Mouse (Mus musculus): ENCODE measurements at regions not wholly inside any gene's neighbourhood (a gene's known extent, or its start where the extent isn't known, plus 50 kb on each side); places are given as distances from the start of the nearest gene placed in this dataset.

DNA sequence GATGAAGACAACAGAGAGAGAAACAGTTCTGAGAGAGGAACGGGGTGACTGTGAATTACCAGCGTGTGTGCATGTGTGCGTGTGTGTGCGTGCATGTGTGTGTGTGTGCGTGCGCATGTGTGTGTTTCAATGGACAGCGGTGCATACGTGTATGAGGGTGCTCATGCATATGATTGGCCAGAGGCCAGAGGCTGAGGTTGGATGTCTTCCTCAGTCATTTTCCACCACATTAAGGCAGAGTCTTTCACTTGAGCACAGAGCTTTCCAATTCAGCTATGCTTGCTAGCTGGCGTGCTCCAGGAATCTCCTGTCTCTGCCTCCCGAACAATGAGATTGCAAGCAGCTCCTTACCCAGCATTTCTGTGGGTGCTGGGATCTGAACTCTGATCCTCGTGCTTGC is 104.4 kb downstream of the Tsen15 start:
- no peak for DNase-seq (ENCODE audit: low spot score)
- H3K4me3 ChIP-seq (ENCODE audit: low read depth, low read length): no peak overlapping the region
- H3K27ac ChIP-seq (ENCODE audit: low read depth, low read length): no peak overlapping the region
- H3K9me3 ChIP-seq (ENCODE audit: control insufficient read depth, low read length): no peaks in the 10 kb centered on the region
- H3K4me1 ChIP-seq (replicated peaks; ENCODE audit: control insufficient read depth, insufficient read depth, low read length): no peaks in the 10 kb centered on the region
- no peaks in the 10 kb centered on the region for H3K36me3 ChIP-seq (ENCODE audit: control insufficient read depth, insufficient read depth, low read length)
- H3K27me3 ChIP-seq (ENCODE audit: control insufficient read depth, insufficient read depth, low read length): no peaks in the 10 kb centered on the region
- H3K4me2 ChIP-seq (ENCODE audit: low read depth, low read length, severe bottlenecking): no peak overlapping the region
- no peak overlapping the region for H3K9ac ChIP-seq (ENCODE audit: low read length)
- 92% methylated on average over 11 of the region's 11 CpGs for WGBS
- no peak for ATAC-seq (replicated peaks; ENCODE audit: low FRiP score)

DNA sequence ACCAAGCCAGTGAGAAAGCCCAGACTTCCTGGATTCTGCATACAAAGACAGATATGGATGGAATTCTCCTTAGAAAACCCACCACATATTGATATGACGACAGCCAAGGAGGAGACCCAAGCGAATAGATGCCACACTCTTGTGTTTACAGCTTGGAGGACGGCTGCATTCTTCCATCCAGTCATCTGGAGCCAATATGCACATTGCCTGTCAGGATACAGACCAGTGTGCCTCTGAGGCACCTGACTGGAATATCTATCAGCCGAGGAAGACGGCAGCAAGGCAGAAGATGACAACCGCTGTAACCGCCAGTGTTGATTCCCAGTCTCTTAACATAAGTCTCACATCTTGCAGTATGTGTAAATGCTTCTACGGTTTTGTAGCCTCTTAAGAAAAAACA is 105.3 kb downstream of the Tsen15 start:
- no peaks in the 10 kb centered on the region for H3K36me3 ChIP-seq (ENCODE audit: control insufficient read depth, insufficient read depth, low read length)

DNA sequence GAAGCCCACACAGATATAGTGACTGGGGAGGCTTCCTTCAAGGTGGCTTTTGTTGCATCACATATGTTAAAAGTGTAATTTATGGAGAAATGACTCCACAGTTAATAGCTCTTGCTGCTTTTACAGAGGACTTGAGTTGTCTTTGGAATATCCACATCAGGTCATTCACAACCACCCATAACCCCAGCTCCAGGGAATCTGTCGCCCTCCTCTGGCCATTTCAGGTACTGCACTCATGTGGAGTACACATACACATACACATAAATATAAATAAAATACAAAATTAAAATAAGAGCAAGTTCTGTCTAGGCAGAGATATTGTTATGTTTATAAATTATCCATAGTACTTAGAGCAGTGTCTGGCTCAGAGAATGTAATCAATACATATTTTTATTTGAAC is 106.5 kb downstream of the Tsen15 start:
- no peak for DNase-seq (ENCODE audit: low spot score)

More for the DNA sequence above, 105.3 kb downstream of the Tsen15 start:
- ATAC-seq (replicated peaks; ENCODE audit: low FRiP score) (no peak), DNase-seq (ENCODE audit: low spot score) (no peak)
- Histone ChIP-seq H3K4me3 (ENCODE audit: low read depth, low read length) (no peak overlapping the region), H3K9me3 (ENCODE audit: control insufficient read depth, low read length) (no peaks in the 10 kb centered on the region), H3K9ac (ENCODE audit: low read length) (no peak overlapping the region), H3K4me2 (ENCODE audit: low read depth, low read length, severe bottlenecking) (no peak overlapping the region), H3K27me3 (ENCODE audit: control insufficient read depth, insufficient read depth, low read length) (no peaks in the 10 kb centered on the region), H3K4me1 (replicated peaks; ENCODE audit: control insufficient read depth, insufficient read depth, low read length) (no peaks in the 10 kb centered on the region), H3K27ac (ENCODE audit: low read depth, low read length) (no peak overlapping the region)
- WGBS: 90% methylated on average over 8 of the region's 8 CpGs

DNA sequence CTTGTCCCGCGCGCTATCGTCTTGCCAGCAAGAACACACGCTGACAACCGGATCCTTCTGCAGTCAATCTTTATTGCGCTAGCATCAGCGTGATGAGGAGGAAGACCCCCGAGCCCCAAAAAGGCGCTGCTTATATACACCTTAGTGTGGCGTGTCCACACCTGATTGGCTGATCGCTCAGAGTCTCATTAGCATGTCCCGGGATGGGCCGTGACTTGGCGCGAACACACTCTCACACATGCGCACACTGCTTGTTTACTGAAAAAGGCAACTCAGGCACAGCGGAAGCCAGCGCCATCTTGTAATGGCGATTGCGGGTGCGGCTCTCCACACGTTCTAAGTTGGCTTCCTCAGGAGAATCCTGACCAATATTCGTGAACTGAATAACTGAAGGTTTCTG is 111.5 kb downstream of the Tsen15 start:
- Histone ChIP-seq H3K9me3 (ENCODE audit: control insufficient read depth, low read length) (no peaks in the 10 kb centered on the region), H3K9ac (ENCODE audit: low read length) (no peak overlapping the region), H3K36me3 (ENCODE audit: control insufficient read depth, insufficient read depth, low read length) (no peaks in the 10 kb centered on the region), H3K27me3 (ENCODE audit: control insufficient read depth, insufficient read depth, low read length) (no peaks in the 10 kb centered on the region), H3K4me3 (ENCODE audit: low read depth, low read length) (no peak overlapping the region), H3K4me2 (ENCODE audit: low read depth, low read length, severe bottlenecking) (no peak overlapping the region), H3K4me1 (replicated peaks; ENCODE audit: control insufficient read depth, insufficient read depth, low read length) (no peaks in the 10 kb centered on the region), H3K27ac (ENCODE audit: low read depth, low read length) (no peak overlapping the region)
- WGBS: 97% methylated on average over 24 of the region's 24 CpGs
- ATAC-seq (replicated peaks; ENCODE audit: low FRiP score) (no peak), DNase-seq (ENCODE audit: low spot score) (no peak)

More for the DNA sequence above, 106.5 kb downstream of the Tsen15 start:
- Histone ChIP-seq H3K4me2 (ENCODE audit: low read depth, low read length, severe bottlenecking) (no peak overlapping the region), H3K4me1 (replicated peaks; ENCODE audit: control insufficient read depth, insufficient read depth, low read length) (no peaks in the 10 kb centered on the region), H3K9me3 (ENCODE audit: control insufficient read depth, low read length) (no peaks in the 10 kb centered on the region), H3K27me3 (ENCODE audit: control insufficient read depth, insufficient read depth, low read length) (no peaks in the 10 kb centered on the region), H3K27ac (ENCODE audit: low read depth, low read length) (no peak overlapping the region), H3K36me3 (ENCODE audit: control insufficient read depth, insufficient read depth, low read length) (no peaks in the 10 kb centered on the region), H3K4me3 (ENCODE audit: low read depth, low read length) (no peak overlapping the region), H3K9ac (ENCODE audit: low read length) (no peak overlapping the region)
- WGBS: 44% methylated on average over 1 of the region's 1 CpGs
- no peak for ATAC-seq (replicated peaks; ENCODE audit: low FRiP score)

DNA sequence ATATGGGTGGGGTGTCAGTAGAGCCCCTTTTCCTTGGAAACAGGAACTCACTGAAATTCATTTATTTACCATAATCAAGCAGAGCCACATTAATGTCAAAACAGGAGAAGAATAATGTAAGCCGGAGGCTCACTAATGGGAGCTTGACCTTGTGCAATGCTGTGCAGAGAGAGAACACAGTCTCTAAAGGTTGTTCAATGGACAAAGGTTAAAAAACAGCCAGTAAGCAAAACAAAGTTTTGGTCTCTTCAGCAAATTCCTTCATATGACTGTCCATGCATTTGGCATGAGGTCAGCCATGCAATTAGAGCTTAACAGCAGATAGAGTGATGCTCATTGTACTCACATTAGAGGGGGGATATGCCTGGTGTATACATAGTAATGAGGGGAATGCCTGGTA is 113.1 kb downstream of the Tsen15 start:
- Histone ChIP-seq H3K4me3 (ENCODE audit: low read depth, low read length) (no peak overlapping the region), H3K4me1 (replicated peaks; ENCODE audit: control insufficient read depth, insufficient read depth, low read length) (no peaks in the 10 kb centered on the region), H3K4me2 (ENCODE audit: low read depth, low read length, severe bottlenecking) (no peak overlapping the region), H3K36me3 (ENCODE audit: control insufficient read depth, insufficient read depth, low read length) (no peaks in the 10 kb centered on the region), H3K9ac (ENCODE audit: low read length) (no peak overlapping the region), H3K9me3 (ENCODE audit: control insufficient read depth, low read length) (no peaks in the 10 kb centered on the region), H3K27ac (ENCODE audit: low read depth, low read length) (no peak overlapping the region), H3K27me3 (ENCODE audit: control insufficient read depth, insufficient read depth, low read length) (no peaks in the 10 kb centered on the region)
- DNase-seq (ENCODE audit: low spot score) (no peak), ATAC-seq (replicated peaks; ENCODE audit: low FRiP score) (no peak)
- WGBS: 79% methylated on average over 1 of the region's 1 CpGs

DNA sequence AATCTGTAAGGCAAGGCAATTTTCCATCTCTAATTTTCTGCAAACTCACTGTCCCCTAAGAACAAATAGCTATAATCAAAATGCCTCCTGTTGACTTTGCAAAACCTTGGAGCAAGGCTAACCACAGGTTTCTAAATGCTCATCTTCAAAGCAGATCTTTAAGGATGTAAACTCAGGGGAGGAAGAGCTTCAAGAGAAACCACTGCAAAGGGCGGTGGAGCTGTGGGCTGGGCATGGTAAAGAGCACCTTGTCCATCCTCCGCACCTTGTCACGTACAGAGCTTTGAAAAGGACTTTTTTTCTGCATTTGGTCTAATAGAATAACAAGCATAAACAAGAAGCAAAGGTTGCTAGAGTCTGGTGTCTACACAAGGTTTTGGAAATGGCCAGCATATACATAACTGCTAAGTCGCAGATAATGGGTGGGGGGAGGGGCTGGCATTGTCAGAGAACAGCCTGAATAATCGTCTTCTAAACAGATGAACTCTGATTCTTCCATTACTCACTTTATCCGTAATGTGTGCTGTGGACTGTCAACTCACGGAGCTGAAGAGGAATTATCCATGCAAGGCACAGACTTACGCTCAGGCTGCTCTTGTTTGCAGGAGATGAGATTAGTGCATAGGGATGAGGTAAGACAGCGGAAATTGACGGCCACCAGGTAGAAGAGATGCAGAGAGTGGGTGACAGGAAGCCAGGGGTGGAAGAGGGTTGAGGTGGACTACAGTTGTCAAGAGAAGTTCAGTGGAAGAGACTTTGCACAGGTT is 116.4 kb downstream of the Tsen15 start:
- no peak for ATAC-seq (replicated peaks; ENCODE audit: low FRiP score)
- no peaks in the 10 kb centered on the region for H3K4me1 ChIP-seq (replicated peaks; ENCODE audit: control insufficient read depth, insufficient read depth, low read length)
- no peak overlapping the region for H3K27ac ChIP-seq (ENCODE audit: low read depth, low read length)
- no peak for DNase-seq (ENCODE audit: low spot score)
- no peak overlapping the region for H3K4me2 ChIP-seq (ENCODE audit: low read depth, low read length, severe bottlenecking)
- no peak overlapping the region for H3K9ac ChIP-seq (ENCODE audit: low read length)
- H3K36me3 ChIP-seq (ENCODE audit: control insufficient read depth, insufficient read depth, low read length): no peaks in the 10 kb centered on the region
- H3K27me3 ChIP-seq (ENCODE audit: control insufficient read depth, insufficient read depth, low read length): no peaks in the 10 kb centered on the region
- WGBS: 74% methylated on average over 10 of the region's 10 CpGs
- no peak overlapping the region for H3K4me3 ChIP-seq (ENCODE audit: low read depth, low read length)
- no peaks in the 10 kb centered on the region for H3K9me3 ChIP-seq (ENCODE audit: control insufficient read depth, low read length)

DNA sequence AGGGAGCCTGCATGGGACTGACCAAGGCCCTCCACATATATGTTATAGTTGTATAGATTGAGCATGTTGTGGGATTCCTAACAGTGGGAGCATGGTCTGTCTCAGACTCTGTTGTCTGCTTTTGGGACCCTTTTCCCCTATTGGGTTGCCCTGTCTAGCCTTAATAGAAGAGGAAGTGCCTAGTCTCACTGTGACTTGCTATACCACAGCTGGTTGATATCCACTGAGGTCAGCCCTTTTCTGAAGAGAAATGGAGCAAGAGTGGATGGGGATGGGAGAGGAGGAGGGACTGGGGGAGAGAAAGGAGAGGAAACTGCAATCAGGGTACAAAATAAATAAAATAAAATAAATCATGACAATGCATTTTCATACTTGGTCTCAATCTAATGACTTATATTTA is 120.1 kb downstream of the Tsen15 start:
- H3K4me3 ChIP-seq (ENCODE audit: low read depth, low read length): no peak overlapping the region

DNA sequence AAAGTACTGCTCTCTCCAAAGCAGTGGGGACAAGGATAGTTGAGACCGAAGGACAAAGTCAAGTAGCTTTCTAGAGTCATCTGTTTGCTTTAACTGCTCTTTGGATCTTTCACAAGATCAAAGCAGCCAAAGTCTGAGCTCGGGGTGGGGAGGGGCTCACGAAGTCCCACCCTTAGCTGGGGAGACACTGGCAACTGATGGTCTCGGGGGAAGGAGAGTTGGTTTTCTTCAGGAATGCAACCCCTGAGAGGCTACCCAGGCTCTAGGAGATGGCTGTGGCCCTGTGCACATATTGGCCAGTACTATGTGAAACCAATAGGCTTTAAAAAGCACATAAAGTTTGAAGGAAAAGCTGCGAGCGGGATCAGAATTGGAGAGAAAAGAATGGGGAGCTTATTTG is 121.5 kb downstream of the Tsen15 start:
- H3K4me1 ChIP-seq (replicated peaks; ENCODE audit: control insufficient read depth, insufficient read depth, low read length): no peaks in the 10 kb centered on the region
- H3K27ac ChIP-seq (ENCODE audit: low read depth, low read length): no peak overlapping the region
- no peak for ATAC-seq (replicated peaks; ENCODE audit: low FRiP score)
- no peak overlapping the region for H3K9ac ChIP-seq (ENCODE audit: low read length)
- no peaks in the 10 kb centered on the region for H3K27me3 ChIP-seq (ENCODE audit: control insufficient read depth, insufficient read depth, low read length)
- DNase-seq (ENCODE audit: low spot score): no peak
- H3K36me3 ChIP-seq (ENCODE audit: control insufficient read depth, insufficient read depth, low read length): no peaks in the 10 kb centered on the region
- WGBS: 83% methylated on average over 6 of the region's 6 CpGs
- no peak overlapping the region for H3K4me2 ChIP-seq (ENCODE audit: low read depth, low read length, severe bottlenecking)
- no peaks in the 10 kb centered on the region for H3K9me3 ChIP-seq (ENCODE audit: control insufficient read depth, low read length)
- H3K4me3 ChIP-seq (ENCODE audit: low read depth, low read length): no peak overlapping the region

More for the DNA sequence above, 120.1 kb downstream of the Tsen15 start:
- Histone ChIP-seq H3K4me2 (ENCODE audit: low read depth, low read length, severe bottlenecking) (no peak overlapping the region), H3K27me3 (ENCODE audit: control insufficient read depth, insufficient read depth, low read length) (no peaks in the 10 kb centered on the region), H3K9me3 (ENCODE audit: control insufficient read depth, low read length) (no peaks in the 10 kb centered on the region), H3K36me3 (ENCODE audit: control insufficient read depth, insufficient read depth, low read length) (no peaks in the 10 kb centered on the region), H3K27ac (ENCODE audit: low read depth, low read length) (no peak overlapping the region), H3K9ac (ENCODE audit: low read length) (no peak overlapping the region), H3K4me1 (replicated peaks; ENCODE audit: control insufficient read depth, insufficient read depth, low read length) (no peaks in the 10 kb centered on the region)
- ATAC-seq (replicated peaks; ENCODE audit: low FRiP score) (no peak), DNase-seq (ENCODE audit: low spot score) (no peak)

DNA sequence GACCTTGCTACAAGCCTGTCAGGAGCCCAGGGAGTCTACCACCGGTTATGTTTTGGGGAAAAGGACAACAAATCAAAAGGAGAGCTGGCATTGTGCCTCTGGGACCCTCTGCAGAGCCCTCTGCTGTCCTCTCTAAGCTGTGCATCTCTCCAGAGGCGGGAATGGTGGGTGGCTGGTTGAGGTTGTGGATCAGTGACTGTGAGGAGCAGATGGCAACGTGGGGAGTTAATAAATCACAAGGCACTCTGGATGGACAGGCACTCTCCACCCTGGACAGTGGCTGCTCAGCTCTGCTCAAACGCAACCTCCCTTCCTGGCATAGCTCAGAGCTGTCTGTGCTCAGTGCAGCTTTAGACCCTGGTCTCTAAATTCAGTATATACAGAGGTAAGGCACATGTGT is 125.0 kb downstream of the Tsen15 start:
- H3K4me3 ChIP-seq (ENCODE audit: low read depth, low read length): no peak overlapping the region
- no peak for ATAC-seq (replicated peaks; ENCODE audit: low FRiP score)
- DNase-seq (ENCODE audit: low spot score): no peak
- no peaks in the 10 kb centered on the region for H3K4me1 ChIP-seq (replicated peaks; ENCODE audit: control insufficient read depth, insufficient read depth, low read length)
- H3K9me3 ChIP-seq (ENCODE audit: control insufficient read depth, low read length): no peaks in the 10 kb centered on the region
- 44% methylated on average over 4 of the region's 4 CpGs for WGBS
- H3K9ac ChIP-seq (ENCODE audit: low read length): no peak overlapping the region
- no peaks in the 10 kb centered on the region for H3K27me3 ChIP-seq (ENCODE audit: control insufficient read depth, insufficient read depth, low read length)
- no peaks in the 10 kb centered on the region for H3K36me3 ChIP-seq (ENCODE audit: control insufficient read depth, insufficient read depth, low read length)
- no peak overlapping the region for H3K27ac ChIP-seq (ENCODE audit: low read depth, low read length)
- no peak overlapping the region for H3K4me2 ChIP-seq (ENCODE audit: low read depth, low read length, severe bottlenecking)
